Mouse (Mus musculus) midbrain, postnatal 0 days (tissue): ENCODE results near the gene Cd63. TPM values are rescaled to one million over a fixed set of nuclear protein-coding genes. Genes with fewer than 3 reads are reported as not detected.
A peak's percentile ranks its signal among the peaks of the same experiment; 100 is the strongest.

Experiments used
- ATAC-seq: fragments of 200-750 bp; cut with Nextera tagmentation; 2 replicates; pipeline ENCODE4 v1.8.0; 2017; ENCODE audit warnings: moderate number of reproducible peaks, mild to moderate bottlenecking, moderate TSS enrichment, moderate library complexity; ENCODE audit not compliant: low FRiP score
- DNase-seq: peaks from one replicate; pipeline ENCODE4 v3.0.0-alpha.2; 2015; ENCODE audit warnings: low spot score
- H3K27ac ChIP-seq: fragments of 300-500 bp; sonication (generic); 2 replicates; pipeline ENCODE4 v1.5.1; 2014; ENCODE audit warnings: low read depth, mild to moderate bottlenecking, low read length, mixed read lengths
- H3K27me3 ChIP-seq: fragments of 300-500 bp; sonication (generic); 2 replicates; pipeline ENCODE4 v1.6.1; 2014; ENCODE audit warnings: low read length, control low read depth, mixed read lengths; ENCODE audit not compliant: insufficient read depth
- H3K36me3 ChIP-seq: fragments of 300-500 bp; sonication (generic); 2 replicates; pipeline ENCODE4 v1.6.1; 2014; ENCODE audit warnings: low read length, control low read depth, mixed read lengths; ENCODE audit not compliant: insufficient read depth
- H3K4me1 ChIP-seq: fragments of 300-500 bp; sonication (generic); 2 replicates; pipeline ENCODE4 v1.6.1; 2014; ENCODE audit warnings: mild to moderate bottlenecking, control low read depth, antibody characterized with exemption, low read length, mixed read lengths; ENCODE audit not compliant: insufficient read depth
- H3K4me2 ChIP-seq: fragments of 300-500 bp; sonication (generic); 2 replicates; pipeline ENCODE4 v1.6.1; 2014; ENCODE audit warnings: low read depth, mild to moderate bottlenecking, low read length, mixed read lengths; ENCODE audit not compliant: poor library complexity, severe bottlenecking
- H3K4me3 ChIP-seq: fragments of 300-500 bp; sonication (generic); 2 replicates; pipeline ENCODE4 v1.5.1; 2014; ENCODE audit warnings: low read depth, mild to moderate bottlenecking, low read length, moderate library complexity
- H3K9ac ChIP-seq: fragments of 300-500 bp; sonication (generic); replicated peaks from 2 replicates; pipeline ENCODE4 v1.6.1; 2014; ENCODE audit warnings: mild to moderate bottlenecking, low read length, moderate library complexity, mixed read lengths; ENCODE audit not compliant: poor library complexity, severe bottlenecking
- H3K9me3 ChIP-seq: fragments of 300-500 bp; sonication (generic); 2 replicates; pipeline ENCODE4 v1.6.1; 2016; ENCODE audit warnings: low read length, control low read depth
- CTCF ChIP-seq: IDR thresholded peaks from 2 replicates; pipeline ENCODE4 v1.5.1; 2016; ENCODE audit warnings: antibody characterized with exemption, mild to moderate bottlenecking
- WGBS: fragments of 180-500 bp; shearing (Covaris S2); extraction: QIAGEN DNeasy Blood & Tissue Kit; methylation state at CpG from one replicate; pipeline ENCODE4 v1.1.7; 2014; 5-methylcytosine and 5-hydroxymethylcytosine counted together
- polyA plus RNA-seq: library from polyadenylated mRNA; unstranded; fragments of >200 nt; fragmentation: Nextera tagmentation; extraction: Ambion mirVana; gene quantifications from 2 replicates; pipeline ENCODE4 v1.2.1, GENCODE M21; 2015
- total RNA-seq: library from RNA; depleted of rRNA; stranded (reverse); fragments of >200 nt; gene quantifications from 2 replicates; pipeline ENCODE4 v1.2.3, GENCODE M21; 2014

The Cd63 gene
- total and polyA plus RNA-seq, 2 experiments from 2014 or later: 16.6 to 238 TPM

DNA sequence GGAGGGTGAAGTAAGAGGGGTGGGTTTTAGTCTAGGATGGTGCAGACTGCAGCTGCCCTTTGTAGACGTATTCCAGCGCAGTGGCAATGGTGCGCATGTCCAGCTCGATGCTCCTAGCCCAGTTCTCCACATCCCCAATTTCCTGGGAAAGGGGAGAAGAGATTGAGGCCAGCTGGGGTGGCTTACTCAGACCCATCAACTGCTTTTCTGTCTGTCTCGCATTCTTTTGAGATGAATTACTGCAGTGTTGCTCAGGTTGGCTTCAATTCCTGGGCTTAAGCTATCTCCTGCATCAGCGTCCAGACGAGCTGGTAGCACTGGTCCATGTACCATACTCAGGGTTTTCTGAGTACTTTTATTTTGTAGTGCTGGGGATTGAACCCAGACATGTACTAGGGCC is 19.2 kb downstream of the Cd63 start:
- Histone ChIP-seq H3K4me1 (peaks cover 9% of the 10 kb centered on the region; the same call in 1 of the 2 replicates), H3K9me3 (no peaks in the 10 kb centered on the region), H3K36me3 (no peaks in the 10 kb centered on the region; the same call in 1 of the 2 replicates), H3K4me3 (no peak overlapping the region), H3K27ac (peak overlapping the region; percentile 51; the same call in 1 of the 2 replicates), H3K4me2 (no peak overlapping the region), H3K27me3 (no peaks in the 10 kb centered on the region), H3K9ac (no peak overlapping the region)
- ATAC-seq (no peak), DNase-seq (no peak)
- TF ChIP-seq CTCF: no peak
- 78% methylated on average over 7 of the region's 7 CpGs for WGBS

GRCm38 (mm10) chr10:128920736-128921161 is 20.0 kb downstream of the Cd63 start:
- Histone ChIP-seq H3K27ac (no peak overlapping the region), H3K9ac (no peak overlapping the region), H3K4me3 (no peak overlapping the region), H3K36me3 (no peaks in the 10 kb centered on the region; the same call in 1 of the 2 replicates), H3K27me3 (no peaks in the 10 kb centered on the region), H3K4me1 (peaks cover 9% of the 10 kb centered on the region; the same call in 1 of the 2 replicates), H3K9me3 (no peaks in the 10 kb centered on the region), H3K4me2 (no peak overlapping the region)
- no peak for ATAC-seq
- no peak for TF ChIP-seq CTCF
- 82% methylated on average over 3 of the region's 3 CpGs for WGBS
- no peak for DNase-seq

- TF ChIP-seq CTCF: no peak
- no peaks in the 10 kb centered on the region for H3K27me3 ChIP-seq
- no peak for ATAC-seq
- no peak overlapping the region for H3K4me3 ChIP-seq
- H3K9me3 ChIP-seq: no peaks in the 10 kb centered on the region
- no peak overlapping the region for H3K9ac ChIP-seq
- no peak overlapping the region for H3K27ac ChIP-seq
- no peak for DNase-seq
- 76% methylated on average over 1 of the region's 1 CpGs for WGBS
- H3K4me2 ChIP-seq: no peak overlapping the region
- no peaks in the 10 kb centered on the region; the same call in 1 of the 2 replicates for H3K36me3 ChIP-seq
- H3K4me1 ChIP-seq: peaks cover 9% of the 10 kb centered on the region; the same call in 1 of the 2 replicates
These were observed 20.5 kb downstream of the Cd63 start for GRCm38 (mm10) chr10:128921251-128921650.

- DNase-seq (peak; percentile 64), ATAC-seq (no peak)
- no peaks in the 10 kb centered on the region; the same call in 1 of the 2 replicates for H3K36me3 ChIP-seq
- H3K9me3 ChIP-seq: no peaks in the 10 kb centered on the region
- TF ChIP-seq CTCF: no peak
- 0 out of 2 replicates have a peak overlapping the region, but pooled peaks have one; percentile 92 for H3K27ac ChIP-seq
- H3K4me2 ChIP-seq: peak overlapping the region; percentile 64
- H3K4me3 ChIP-seq: peak overlapping the region; percentile 63
- 74% methylated on average over 16 of the region's 16 CpGs for WGBS
- peaks cover 9% of the 10 kb centered on the region; the same call in 1 of the 2 replicates for H3K4me1 ChIP-seq
- no peak overlapping the region for H3K9ac ChIP-seq
- H3K27me3 ChIP-seq: no peaks in the 10 kb centered on the region
These were observed 21.4 kb downstream of the Cd63 start for GRCm38 (mm10) chr10:128921883-128922821.

GRCm38 (mm10) chr10:128922822-128923012 is 21.9 kb downstream of the Cd63 start, which contains the start of gene Rdh5:
Rdh5 (minus strand) TSS chr10:128922888.
- no peaks in the 10 kb centered on the region for H3K27me3 ChIP-seq
- no peak for TF ChIP-seq CTCF
- ATAC-seq: no peak
- no peaks in the 10 kb centered on the region for H3K9me3 ChIP-seq
- no peaks in the 10 kb centered on the region; the same call in 1 of the 2 replicates for H3K36me3 ChIP-seq
- WGBS: 15% methylated on average over 1 of the region's 1 CpGs
- peak within 1 kb of the TSS; percentile 80 for H3K9ac ChIP-seq
- no peak for DNase-seq
- peaks cover 9% of the 10 kb centered on the region; the same call in 1 of the 2 replicates for H3K4me1 ChIP-seq
- H3K27ac ChIP-seq: peak within 1 kb of the TSS; percentile 92
- H3K4me2 ChIP-seq: peak within 1 kb of the TSS; percentile 64
- peak within 1 kb of the TSS; percentile 63 for H3K4me3 ChIP-seq
